Mouse (Mus musculus): ENCODE data around the gene Arhgap45. TPM values are rescaled to one million over a fixed set of nuclear protein-coding genes. Genes with fewer than 3 reads are reported as not detected.

Gene Arhgap45
- polyA plus RNA-seq, 1 experiment = 218 TPM

- TF ChIP-seq CTCF (IDR thresholded peaks at IDR 0.05; ENCODE audit: low read depth, low read length) (no peak), POLR2A (IDR thresholded peaks at IDR 0.05; ENCODE audit: borderline replicate concordance, low read depth, low read length) (peak; percentile 69; the same call in 1 of the 2 replicates)
- Histone ChIP-seq H3K27ac (ENCODE audit: insufficient read depth, low read depth, low read length) (peak overlapping the region; percentile 79), H3K4me3 (ENCODE audit: insufficient read depth, low read length) (peak overlapping the region; percentile 68)
Measured at GRCm38 (mm10) chr10:80074813-80075601, 58.6 kb downstream of the Arhgap45 start.

GRCm38 (mm10) chr10:80075924-80076323 is 59.5 kb downstream of the Arhgap45 start:
- Histone ChIP-seq H3K4me1 (ENCODE audit: control insufficient read depth, insufficient read depth, low read length) (peaks cover 43% of the 10 kb centered on the region), H3K4me3 (ENCODE audit: insufficient read depth, low read length) (no peak overlapping the region), H3K27ac (ENCODE audit: insufficient read depth, low read depth, low read length) (peak overlapping the region; percentile 30)
- no peak for TF ChIP-seq POLR2A (IDR thresholded peaks at IDR 0.05; ENCODE audit: borderline replicate concordance, low read depth, low read length)
- TF ChIP-seq CTCF (IDR thresholded peaks at IDR 0.05; ENCODE audit: low read depth, low read length) = no peak

More at GRCm38 (mm10) chr10:80074813-80075601, 58.6 kb downstream of the Arhgap45 start:
- H3K4me1 ChIP-seq (ENCODE audit: control insufficient read depth, insufficient read depth, low read length) = peaks cover 44% of the 10 kb centered on the region

GRCm38 (mm10) chr10:80076386-80076785 is 59.9 kb downstream of the Arhgap45 start:
- TF ChIP-seq POLR2A (IDR thresholded peaks at IDR 0.05; ENCODE audit: borderline replicate concordance, low read depth, low read length) = no peak
- no peak for TF ChIP-seq CTCF (IDR thresholded peaks at IDR 0.05; ENCODE audit: low read depth, low read length)
- H3K4me1 ChIP-seq (ENCODE audit: control insufficient read depth, insufficient read depth, low read length) = peaks cover 46% of the 10 kb centered on the region
- H3K27ac ChIP-seq (ENCODE audit: insufficient read depth, low read depth, low read length) = no peak overlapping the region
- no peak overlapping the region for H3K4me3 ChIP-seq (ENCODE audit: insufficient read depth, low read length)

- peaks cover 36% of the 10 kb centered on the region for H3K4me1 ChIP-seq (ENCODE audit: control insufficient read depth, insufficient read depth, low read length)
- TF ChIP-seq CTCF (IDR thresholded peaks at IDR 0.05; ENCODE audit: low read depth, low read length) (no peak), POLR2A (IDR thresholded peaks at IDR 0.05; ENCODE audit: borderline replicate concordance, low read depth, low read length) (no peak)
- no peak overlapping the region for H3K4me3 ChIP-seq (ENCODE audit: insufficient read depth, low read length)
- no peak overlapping the region for H3K27ac ChIP-seq (ENCODE audit: insufficient read depth, low read depth, low read length)
Measured at GRCm38 (mm10) chr10:80077312-80077711, 60.9 kb downstream of the Arhgap45 start.

- H3K4me3 ChIP-seq (ENCODE audit: insufficient read depth, low read length) = no peak overlapping the region
- H3K27ac ChIP-seq (ENCODE audit: insufficient read depth, low read depth, low read length) = no peak overlapping the region
- peaks cover 26% of the 10 kb centered on the region for H3K4me1 ChIP-seq (ENCODE audit: control insufficient read depth, insufficient read depth, low read length)
- no peak for TF ChIP-seq POLR2A (IDR thresholded peaks at IDR 0.05; ENCODE audit: borderline replicate concordance, low read depth, low read length)
- TF ChIP-seq CTCF (IDR thresholded peaks at IDR 0.05; ENCODE audit: low read depth, low read length) = no peak
Measured at GRCm38 (mm10) chr10:80078366-80078765, 61.9 kb downstream of the Arhgap45 start.

GRCm38 (mm10) chr10:80080396-80081070 is 64.1 kb downstream of the Arhgap45 start:
- Histone ChIP-seq H3K4me3 (ENCODE audit: insufficient read depth, low read length) (no peak overlapping the region), H3K4me1 (ENCODE audit: control insufficient read depth, insufficient read depth, low read length) (peaks cover 18% of the 10 kb centered on the region), H3K27ac (ENCODE audit: insufficient read depth, low read depth, low read length) (no peak overlapping the region)
- TF ChIP-seq POLR2A (IDR thresholded peaks at IDR 0.05; ENCODE audit: borderline replicate concordance, low read depth, low read length) (no peak), CTCF (IDR thresholded peaks at IDR 0.05; ENCODE audit: low read depth, low read length) (no peak)

Other genes starting within 250 kb of the Arhgap45 start
- gene Rnf126, start 249.7 kb upstream of the Arhgap45 start, polyA plus RNA-seq (2012; ENCODE audit: insufficient read depth, insufficient read length, missing spikeins) = 23.3 and 27.6 TPM in 2 replicates
- gene Fstl3, start 239.4 kb upstream of the Arhgap45 start, polyA plus RNA-seq (2012; ENCODE audit: insufficient read depth, insufficient read length, missing spikeins) = 1.0 and 1.1 TPM in 2 replicates
- not detected in 2 replicates for gene Prss57, start 225.7 kb upstream of the Arhgap45 start, polyA plus RNA-seq (2012; ENCODE audit: insufficient read depth, insufficient read length, missing spikeins)
- 2.9 and 3.4 TPM in 2 replicates for gene Palm, start 223.1 kb upstream of the Arhgap45 start, polyA plus RNA-seq (2012; ENCODE audit: insufficient read depth, insufficient read length, missing spikeins)
- 0.91 TPM in 1 of 2 replicates, not detected in the other for gene Misp, start 195.7 kb upstream of the Arhgap45 start, polyA plus RNA-seq (2012; ENCODE audit: insufficient read depth, insufficient read length, missing spikeins)
- 129 and 141 TPM in 2 replicates for gene Ptbp1, start 162.2 kb upstream of the Arhgap45 start, polyA plus RNA-seq (2012; ENCODE audit: insufficient read depth, insufficient read length, missing spikeins)
- not detected in 2 replicates for gene Prtn3, start 142.2 kb upstream of the Arhgap45 start, polyA plus RNA-seq (2012; ENCODE audit: insufficient read depth, insufficient read length, missing spikeins)
- gene Plppr3, start 142.0 kb upstream of the Arhgap45 start, polyA plus RNA-seq (2012; ENCODE audit: insufficient read depth, insufficient read length, missing spikeins) = not detected in 2 replicates
- 0.75 TPM in 1 of 2 replicates, not detected in the other for gene Elane, start 130.4 kb upstream of the Arhgap45 start, polyA plus RNA-seq (2012; ENCODE audit: insufficient read depth, insufficient read length, missing spikeins)
- gene Cfd, start 125.8 kb upstream of the Arhgap45 start, polyA plus RNA-seq (2012; ENCODE audit: insufficient read depth, insufficient read length, missing spikeins) = 1.3 TPM in 1 of 2 replicates, not detected in the other
- gene Med16, start 107.7 kb upstream of the Arhgap45 start, polyA plus RNA-seq (2012; ENCODE audit: insufficient read depth, insufficient read length, missing spikeins) = 14.6 and 19.3 TPM in 2 replicates
- not detected in 2 replicates for gene Gm26602, start 105.8 kb upstream of the Arhgap45 start, polyA plus RNA-seq (2012; ENCODE audit: insufficient read depth, insufficient read length, missing spikeins)
- 0.67 and 0.71 TPM in 2 replicates for gene Kiss1r, start 99.7 kb upstream of the Arhgap45 start, polyA plus RNA-seq (2012; ENCODE audit: insufficient read depth, insufficient read length, missing spikeins)
- 87.2 and 90.4 TPM in 2 replicates for gene R3hdm4, start 95.4 kb upstream of the Arhgap45 start, polyA plus RNA-seq (2012; ENCODE audit: insufficient read depth, insufficient read length, missing spikeins)
- 15.4 and 17.8 TPM in 2 replicates for gene Arid3a, start 89.6 kb upstream of the Arhgap45 start, polyA plus RNA-seq (2012; ENCODE audit: insufficient read depth, insufficient read length, missing spikeins)
- 32.2 and 35.8 TPM in 2 replicates for gene Wdr18, start 56.5 kb upstream of the Arhgap45 start, polyA plus RNA-seq (2012; ENCODE audit: insufficient read depth, insufficient read length, missing spikeins)
- gene Grin3b, start 45.9 kb upstream of the Arhgap45 start, polyA plus RNA-seq (2012; ENCODE audit: insufficient read depth, insufficient read length, missing spikeins) = 0.65 and 0.91 TPM in 2 replicates
- gene Tmem259, start 32.3 kb upstream of the Arhgap45 start, polyA plus RNA-seq (2012; ENCODE audit: insufficient read depth, insufficient read length, missing spikeins) = 86.5 and 101 TPM in 2 replicates
- 37.5 and 41.5 TPM in 2 replicates for gene Cnn2, start 28.1 kb upstream of the Arhgap45 start, polyA plus RNA-seq (2012; ENCODE audit: insufficient read depth, insufficient read length, missing spikeins)
- gene Abca7, start 20.2 kb upstream of the Arhgap45 start, polyA plus RNA-seq (2012; ENCODE audit: insufficient read depth, insufficient read length, missing spikeins) = 24.6 and 27.5 TPM in 2 replicates
- 53.0 and 55.5 TPM in 2 replicates for gene Polr2e, start 23.1 kb downstream of the Arhgap45 start, polyA plus RNA-seq (2012; ENCODE audit: insufficient read depth, insufficient read length, missing spikeins)
- 311 and 322 TPM in 2 replicates for gene Gpx4, start 30.5 kb downstream of the Arhgap45 start, polyA plus RNA-seq (2012; ENCODE audit: insufficient read depth, insufficient read length, missing spikeins)
- gene Sbno2, start 88.9 kb downstream of the Arhgap45 start, polyA plus RNA-seq (2012; ENCODE audit: insufficient read depth, insufficient read length, missing spikeins) = 54.5 and 55.8 TPM in 2 replicates
- 104 TPM in 2 replicates for gene Stk11, start 99.2 kb downstream of the Arhgap45 start, polyA plus RNA-seq (2012; ENCODE audit: insufficient read depth, insufficient read length, missing spikeins)
- 198 TPM in 2 replicates for gene Atp5d, start 122.0 kb downstream of the Arhgap45 start, polyA plus RNA-seq (2012; ENCODE audit: insufficient read depth, insufficient read length, missing spikeins)
- gene Cbarp, start 124.2 kb downstream of the Arhgap45 start, polyA plus RNA-seq (2012; ENCODE audit: insufficient read depth, insufficient read length, missing spikeins) = 2.0 and 2.9 TPM in 2 replicates
- 32.9 and 40.5 TPM in 2 replicates for gene Midn, start 131.6 kb downstream of the Arhgap45 start, polyA plus RNA-seq (2012; ENCODE audit: insufficient read depth, insufficient read length, missing spikeins)
- 48.0 and 49.8 TPM in 2 replicates for gene Cirbp, start 149.3 kb downstream of the Arhgap45 start, polyA plus RNA-seq (2012; ENCODE audit: insufficient read depth, insufficient read length, missing spikeins)
- gene 1600002K03Rik, start 156.3 kb downstream of the Arhgap45 start, polyA plus RNA-seq (2012; ENCODE audit: insufficient read depth, insufficient read length, missing spikeins) = 22.7 and 23.9 TPM in 2 replicates
- 0.51 and 1.0 TPM in 2 replicates for gene Efna2, start 162.8 kb downstream of the Arhgap45 start, polyA plus RNA-seq (2012; ENCODE audit: insufficient read depth, insufficient read length, missing spikeins)
- 27.2 and 36.2 TPM in 2 replicates for gene Mum1, start 209.8 kb downstream of the Arhgap45 start, polyA plus RNA-seq (2012; ENCODE audit: insufficient read depth, insufficient read length, missing spikeins)
- gene Ndufs7, start 232.5 kb downstream of the Arhgap45 start, polyA plus RNA-seq (2012; ENCODE audit: insufficient read depth, insufficient read length, missing spikeins) = 104 and 108 TPM in 2 replicates
- gene Gamt, start 244.4 kb downstream of the Arhgap45 start, polyA plus RNA-seq (2012; ENCODE audit: insufficient read depth, insufficient read length, missing spikeins) = 19.5 and 26.3 TPM in 2 replicates
- gene Dazap1, start 244.8 kb downstream of the Arhgap45 start, polyA plus RNA-seq (2012; ENCODE audit: insufficient read depth, insufficient read length, missing spikeins) = 103 and 109 TPM in 2 replicates

Data from bone marrow macrophage, adult 2 months (primary cell).